Mouse (Mus musculus): Measurements from ENCODE around the gene Ptprq. TPM values are rescaled to one million over a fixed set of nuclear protein-coding genes. Genes with fewer than 3 reads are reported as not detected.

Ptprq gene
- total RNA-seq, 1 experiment: 0.04 TPM

GRCm38 (mm10) chr10:107751944-107752343 lies 32.1 kb upstream of the Ptprq start:
- no peak overlapping the region for H3K4me3 ChIP-seq (ENCODE audit: insufficient read depth in 1 of 2, low read depth in 1 of 2, low read length in 2 of 2, poor library complexity in 1 of 2, severe bottlenecking in 1 of 2)
- H3K9ac ChIP-seq (ENCODE audit: insufficient read depth, low read depth, low read length, poor library complexity, severe bottlenecking): no peak overlapping the region
- no peak overlapping the region for H3K27ac ChIP-seq (ENCODE audit: insufficient read depth, low read depth, low read length, poor library complexity, severe bottlenecking)

DNA sequence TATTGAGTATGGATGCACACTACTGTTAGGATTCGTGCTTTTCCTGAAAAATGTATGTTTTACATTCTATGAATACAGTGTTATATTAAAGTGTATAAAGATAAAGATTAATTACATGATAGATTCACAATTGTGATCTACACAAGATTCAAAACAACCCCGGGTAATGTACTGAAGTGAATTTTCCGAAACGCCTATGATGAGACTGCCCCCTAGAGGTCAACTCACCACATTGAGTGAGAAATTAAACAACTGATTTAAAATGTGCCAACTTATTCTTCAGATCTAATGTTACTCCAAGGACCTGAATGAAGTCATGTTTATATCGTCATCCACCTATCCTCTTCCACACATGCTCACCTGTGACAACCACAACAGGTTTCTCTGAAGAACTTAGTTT lies 27.7 kb upstream of the Ptprq start:
- Histone ChIP-seq H3K9me3 (ENCODE audit: control insufficient read depth, insufficient read depth, low read depth, low read length) (no peaks in the 10 kb centered on the region), H3K4me3 (ENCODE audit: insufficient read depth in 1 of 2, low read depth in 1 of 2, low read length in 2 of 2, poor library complexity in 1 of 2, severe bottlenecking in 1 of 2) (no peak overlapping the region), H3K9ac (ENCODE audit: insufficient read depth, low read depth, low read length, poor library complexity, severe bottlenecking) (no peak overlapping the region), H3K36me3 (ENCODE audit: control insufficient read depth, insufficient read depth, low read length, poor library complexity, severe bottlenecking) (no peaks in the 10 kb centered on the region), H3K4me1 (ENCODE audit: control insufficient read depth in 2 of 2, insufficient read depth in 2 of 2, low read length in 2 of 2, poor library complexity in 1 of 2) (no peaks in the 10 kb centered on the region), H3K27ac (ENCODE audit: insufficient read depth, low read depth, low read length, poor library complexity, severe bottlenecking) (no peak overlapping the region)
- no peak for DNase-seq (ENCODE audit: low read depth, low spot score)
- TF ChIP-seq ZC3H11A (IDR thresholded peaks at IDR 0.05; ENCODE audit: borderline replicate concordance, low read depth, low read length): no peak
- TF ChIP-seq CHD2 (IDR thresholded peaks at IDR 0.05; ENCODE audit: low read depth, low read length): no peak
- no peak for TF ChIP-seq MAFK (IDR thresholded peaks at IDR 0.05; ENCODE audit: insufficient read depth, low read depth, low read length)
- TF ChIP-seq ZNF384 (IDR thresholded peaks at IDR 0.05; ENCODE audit: low read depth, low read length): no peak
- in situ Hi-C loops (cut with MboI; ENCODE audit: low sequenced_read_pairs in 2 of 2, unreplicated experiment in 2 of 2): no loop called here

More at GRCm38 (mm10) chr10:107751944-107752343, 32.1 kb upstream of the Ptprq start:
- Histone ChIP-seq H3K36me3 (ENCODE audit: control insufficient read depth, insufficient read depth, low read length, poor library complexity, severe bottlenecking) (no peaks in the 10 kb centered on the region), H3K4me1 (ENCODE audit: control insufficient read depth in 2 of 2, insufficient read depth in 2 of 2, low read length in 2 of 2, poor library complexity in 1 of 2) (no peaks in the 10 kb centered on the region), H3K9me3 (ENCODE audit: control insufficient read depth, insufficient read depth, low read depth, low read length) (no peaks in the 10 kb centered on the region; the same call in 1 of the 2 replicates)
- TF ChIP-seq CHD2 (IDR thresholded peaks at IDR 0.05; ENCODE audit: low read depth, low read length): no peak
- no peak for TF ChIP-seq HCFC1 (IDR thresholded peaks at IDR 0.05; ENCODE audit: borderline replicate concordance, insufficient read depth, low read length)
- no peak for TF ChIP-seq ZNF384 (IDR thresholded peaks at IDR 0.05; ENCODE audit: low read depth, low read length)
- no peak for TF ChIP-seq MAFK (IDR thresholded peaks at IDR 0.05; ENCODE audit: insufficient read depth, low read depth, low read length)
- no peak for TF ChIP-seq ZC3H11A (IDR thresholded peaks at IDR 0.05; ENCODE audit: borderline replicate concordance, low read depth, low read length)
- DNase-seq (ENCODE audit: low read depth, low spot score): no peak
- in situ Hi-C loops (cut with MboI; ENCODE audit: low sequenced_read_pairs in 2 of 2, unreplicated experiment in 2 of 2): no loop called here

DNA sequence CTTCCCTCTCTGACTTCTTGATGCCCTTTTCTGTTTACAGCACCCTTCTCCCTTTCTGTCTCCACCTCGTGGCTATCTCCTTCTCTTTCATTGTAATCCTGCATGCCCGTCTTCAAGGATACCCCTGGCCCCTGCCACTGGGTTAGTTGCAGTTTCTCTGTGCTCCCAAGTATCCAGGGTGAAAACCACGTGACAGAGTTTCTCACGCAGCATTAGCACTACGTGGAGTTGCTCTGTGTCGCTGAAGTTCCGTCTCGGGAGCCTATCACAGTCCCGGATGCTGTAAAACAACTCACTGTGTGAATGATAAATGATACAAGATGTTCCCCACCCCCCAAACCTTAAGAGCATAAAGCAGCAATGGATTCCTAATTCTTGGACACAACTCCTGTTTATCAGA lies 26.9 kb upstream of the Ptprq start:
- DNase-seq (ENCODE audit: low read depth, low spot score): no peak
- no peak overlapping the region for H3K4me3 ChIP-seq (ENCODE audit: insufficient read depth in 1 of 2, low read depth in 1 of 2, low read length in 2 of 2, poor library complexity in 1 of 2, severe bottlenecking in 1 of 2)
- no peaks in the 10 kb centered on the region for H3K4me1 ChIP-seq (ENCODE audit: control insufficient read depth in 2 of 2, insufficient read depth in 2 of 2, low read length in 2 of 2, poor library complexity in 1 of 2)
- in situ Hi-C loops (cut with MboI; ENCODE audit: low sequenced_read_pairs in 2 of 2, unreplicated experiment in 2 of 2): no loop called here
- H3K9ac ChIP-seq (ENCODE audit: insufficient read depth, low read depth, low read length, poor library complexity, severe bottlenecking): no peak overlapping the region
- no peaks in the 10 kb centered on the region for H3K9me3 ChIP-seq (ENCODE audit: control insufficient read depth, insufficient read depth, low read depth, low read length)
- no peak for TF ChIP-seq ZNF384 (IDR thresholded peaks at IDR 0.05; ENCODE audit: low read depth, low read length)
- no peak for TF ChIP-seq HCFC1 (IDR thresholded peaks at IDR 0.05; ENCODE audit: borderline replicate concordance, insufficient read depth, low read length)
- TF ChIP-seq CHD2 (IDR thresholded peaks at IDR 0.05; ENCODE audit: low read depth, low read length): no peak
- no peak for TF ChIP-seq MAFK (IDR thresholded peaks at IDR 0.05; ENCODE audit: insufficient read depth, low read depth, low read length)
- no peak for TF ChIP-seq ZC3H11A (IDR thresholded peaks at IDR 0.05; ENCODE audit: borderline replicate concordance, low read depth, low read length)
- H3K27ac ChIP-seq (ENCODE audit: insufficient read depth, low read depth, low read length, poor library complexity, severe bottlenecking): no peak overlapping the region
- H3K36me3 ChIP-seq (ENCODE audit: control insufficient read depth, insufficient read depth, low read length, poor library complexity, severe bottlenecking): no peaks in the 10 kb centered on the region

DNA sequence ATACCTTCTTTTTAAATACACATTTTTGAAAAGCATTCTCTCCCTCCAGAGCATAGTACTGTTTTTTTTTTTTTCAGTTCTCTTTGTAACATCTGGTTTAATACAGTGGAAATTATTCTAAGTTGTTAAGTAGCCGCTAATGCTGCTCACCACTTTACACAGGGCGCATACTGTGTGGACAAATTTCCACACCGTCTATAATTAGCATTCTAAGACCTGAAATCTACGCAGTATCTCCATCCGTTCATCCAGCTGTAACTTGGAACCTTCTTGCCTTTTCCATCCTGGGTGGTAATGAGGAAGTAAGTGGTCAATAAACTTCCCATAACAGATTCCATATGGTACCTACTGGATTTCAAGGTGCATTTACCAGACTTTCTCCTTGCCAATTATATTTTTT lies 20.0 kb upstream of the Ptprq start:
- no peaks in the 10 kb centered on the region for H3K9me3 ChIP-seq (ENCODE audit: control insufficient read depth, insufficient read depth, low read depth, low read length)
- DNase-seq (ENCODE audit: low read depth, low spot score): no peak
- no peaks in the 10 kb centered on the region for H3K4me1 ChIP-seq (ENCODE audit: control insufficient read depth in 2 of 2, insufficient read depth in 2 of 2, low read length in 2 of 2, poor library complexity in 1 of 2)
- H3K27ac ChIP-seq (ENCODE audit: insufficient read depth, low read depth, low read length, poor library complexity, severe bottlenecking): no peak overlapping the region
- no peak overlapping the region for H3K4me3 ChIP-seq (ENCODE audit: insufficient read depth in 1 of 2, low read depth in 1 of 2, low read length in 2 of 2, poor library complexity in 1 of 2, severe bottlenecking in 1 of 2)
- in situ Hi-C loops (cut with MboI; ENCODE audit: low sequenced_read_pairs in 2 of 2, unreplicated experiment in 2 of 2): no loop called here
- no peak overlapping the region for H3K9ac ChIP-seq (ENCODE audit: insufficient read depth, low read depth, low read length, poor library complexity, severe bottlenecking)
- H3K36me3 ChIP-seq (ENCODE audit: control insufficient read depth, insufficient read depth, low read length, poor library complexity, severe bottlenecking): no peaks in the 10 kb centered on the region
- TF ChIP-seq CHD2 (IDR thresholded peaks at IDR 0.05; ENCODE audit: low read depth, low read length) (no peak), MAFK (IDR thresholded peaks at IDR 0.05; ENCODE audit: insufficient read depth, low read depth, low read length) (no peak), ZC3H11A (IDR thresholded peaks at IDR 0.05; ENCODE audit: borderline replicate concordance, low read depth, low read length) (no peak), HCFC1 (IDR thresholded peaks at IDR 0.05; ENCODE audit: borderline replicate concordance, insufficient read depth, low read length) (no peak), ZNF384 (IDR thresholded peaks at IDR 0.05; ENCODE audit: low read depth, low read length) (no peak)

DNA sequence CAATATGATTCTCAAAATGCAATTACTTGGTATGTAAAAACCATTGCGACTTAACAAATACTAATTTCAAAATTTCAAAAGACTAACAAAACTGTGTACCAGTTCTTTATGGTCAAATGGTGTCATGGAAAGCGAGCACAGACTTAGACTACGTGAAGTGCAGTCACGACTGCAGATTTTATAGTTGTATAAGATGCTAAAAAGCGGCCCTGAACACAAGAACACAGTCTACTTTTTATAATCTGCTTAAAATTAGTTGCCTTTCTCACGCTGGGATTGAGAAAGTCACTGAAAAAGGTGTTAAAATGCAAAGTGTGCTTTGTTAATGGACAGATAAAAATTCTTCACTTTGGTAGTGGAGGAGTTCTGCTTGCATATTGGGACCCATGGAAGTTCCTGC lies 17.9 kb upstream of the Ptprq start:
- Histone ChIP-seq H3K9ac (ENCODE audit: insufficient read depth, low read depth, low read length, poor library complexity, severe bottlenecking) (no peak overlapping the region), H3K27ac (ENCODE audit: insufficient read depth, low read depth, low read length, poor library complexity, severe bottlenecking) (no peak overlapping the region), H3K36me3 (ENCODE audit: control insufficient read depth, insufficient read depth, low read length, poor library complexity, severe bottlenecking) (no peaks in the 10 kb centered on the region), H3K4me3 (ENCODE audit: insufficient read depth in 1 of 2, low read depth in 1 of 2, low read length in 2 of 2, poor library complexity in 1 of 2, severe bottlenecking in 1 of 2) (no peak overlapping the region), H3K9me3 (ENCODE audit: control insufficient read depth, insufficient read depth, low read depth, low read length) (no peaks in the 10 kb centered on the region), H3K4me1 (ENCODE audit: control insufficient read depth in 2 of 2, insufficient read depth in 2 of 2, low read length in 2 of 2, poor library complexity in 1 of 2) (no peaks in the 10 kb centered on the region)
- no peak for TF ChIP-seq MAFK (IDR thresholded peaks at IDR 0.05; ENCODE audit: insufficient read depth, low read depth, low read length)
- TF ChIP-seq CHD2 (IDR thresholded peaks at IDR 0.05; ENCODE audit: low read depth, low read length): no peak
- no peak for TF ChIP-seq ZC3H11A (IDR thresholded peaks at IDR 0.05; ENCODE audit: borderline replicate concordance, low read depth, low read length)
- TF ChIP-seq ZNF384 (IDR thresholded peaks at IDR 0.05; ENCODE audit: low read depth, low read length): no peak
- no peak for TF ChIP-seq HCFC1 (IDR thresholded peaks at IDR 0.05; ENCODE audit: borderline replicate concordance, insufficient read depth, low read length)
- in situ Hi-C loops (cut with MboI; ENCODE audit: low sequenced_read_pairs in 2 of 2, unreplicated experiment in 2 of 2): no loop called here
- DNase-seq (ENCODE audit: low read depth, low spot score): no peak
